Mouse (Mus musculus) liver, postnatal 0 days (tissue): ENCODE measurements around the gene Mapk3.

Source experiments
- CTCF ChIP-seq: sonication (generic); IDR thresholded peaks from 2 replicates; pipeline ENCODE4 v1.5.1; 2016; ENCODE audit warnings: antibody characterized with exemption, low read depth
- EP300 ChIP-seq: IDR thresholded peaks from 2 replicates; pipeline ENCODE4 v1.6.1; 2016; ENCODE audit warnings: antibody characterized with exemption, low read depth, mild to moderate bottlenecking

DNA sequence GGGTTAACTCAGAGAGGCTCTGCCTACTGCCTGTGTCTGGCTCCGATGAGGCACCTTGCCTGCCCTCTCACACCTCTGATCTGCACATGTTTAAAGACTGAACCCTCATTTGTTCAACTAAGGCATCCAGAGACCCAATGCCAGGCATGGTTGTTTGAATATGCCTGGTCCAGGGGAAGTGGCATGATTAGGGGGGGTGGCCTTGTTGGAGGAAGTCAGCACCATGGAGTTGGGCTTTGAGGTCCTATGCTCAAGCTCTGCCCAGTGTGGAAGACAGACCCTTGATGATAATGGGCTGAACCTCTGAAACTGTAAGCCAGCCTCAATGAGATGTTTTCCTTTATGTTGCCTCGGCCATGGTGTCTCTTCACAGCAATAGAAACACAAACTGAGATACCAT, 13.9 kb downstream of the Mapk3 start:
- no peak for TF ChIP-seq CTCF
- no peak for TF ChIP-seq EP300
